Mouse (Mus musculus): ENCODE data around the gene Srsf5. TPM values are rescaled to one million over a fixed set of nuclear protein-coding genes. Genes with fewer than 3 reads are reported as not detected.

Srsf5 gene
- polyA plus RNA-seq, 1 experiment = 888 TPM

- no peak for DNase-seq (ENCODE audit: extremely low spot score in 1 of 2, low spot score in 1 of 2)
Measured at GRCm38 (mm10) chr12:80993773-80994172, 48.5 kb downstream of the Srsf5 start.

DNA sequence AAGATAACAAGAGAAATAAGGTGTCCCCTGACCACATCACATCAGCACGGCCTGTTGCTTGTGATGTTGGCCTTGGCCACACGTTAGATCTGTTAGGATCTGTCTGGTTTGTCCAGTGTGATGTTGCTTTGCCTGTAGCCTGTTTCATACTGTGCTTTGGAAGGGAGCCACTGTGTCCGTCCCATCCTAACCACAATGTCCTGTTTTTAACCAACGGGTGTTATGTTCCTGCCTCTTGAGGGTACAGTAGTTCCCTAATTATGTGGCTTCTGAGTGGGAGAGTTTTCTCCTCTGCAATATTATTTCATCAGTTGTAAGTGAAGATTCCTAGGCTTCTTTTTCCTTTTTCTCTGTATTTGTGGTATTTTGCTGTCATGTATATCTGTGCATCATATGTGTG is 50.0 kb downstream of the Srsf5 start:
- no peak for DNase-seq (ENCODE audit: extremely low spot score in 1 of 2, low spot score in 1 of 2)

- no peak for DNase-seq (ENCODE audit: extremely low spot score in 1 of 2, low spot score in 1 of 2)
Measured at GRCm38 (mm10) chr12:80997652-80998051, 52.3 kb downstream of the Srsf5 start.

DNA sequence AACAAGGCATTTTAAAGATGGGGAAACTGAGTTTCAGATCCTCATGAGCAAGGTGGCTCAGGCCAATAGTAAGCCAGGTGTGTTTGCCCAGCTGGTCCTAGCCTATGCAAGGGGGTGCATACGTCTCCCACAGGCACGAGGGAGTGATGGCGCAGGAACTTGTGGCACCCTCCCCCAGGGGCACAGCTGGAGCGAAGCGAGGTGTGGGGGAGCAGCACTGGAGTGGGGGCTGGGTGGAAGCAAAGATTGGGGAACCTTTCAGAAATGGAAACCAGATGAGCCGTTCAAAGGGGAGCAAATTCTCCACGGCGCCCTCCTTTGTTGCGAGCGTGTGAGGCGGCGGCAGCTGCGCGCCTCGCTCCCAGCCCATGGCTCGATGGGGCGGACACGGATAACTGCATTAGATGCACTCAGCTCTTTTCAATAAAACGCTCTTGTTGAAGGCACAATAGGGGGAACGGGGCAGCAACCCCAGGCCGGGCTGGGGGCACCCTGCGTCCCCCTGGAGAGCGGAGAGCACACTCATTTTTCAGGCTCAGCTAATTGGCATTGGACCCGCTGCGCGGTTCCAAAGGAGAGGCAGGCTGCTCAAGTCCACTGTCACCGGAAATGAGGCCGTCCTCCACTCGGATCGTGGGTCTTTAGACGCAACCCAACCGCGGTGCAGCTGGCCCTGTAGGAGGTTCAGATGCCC is 53.4 kb downstream of the Srsf5 start:
- no peak for DNase-seq (ENCODE audit: extremely low spot score in 1 of 2, low spot score in 1 of 2)

Other genes starting within 250 kb of the Srsf5 start
- 5.3 and 6.3 TPM in 2 replicates for gene Ccdc177, start 184.8 kb upstream of the Srsf5 start, polyA plus RNA-seq (2012; rRNA removed)
- gene Susd6, start 155.0 kb upstream of the Srsf5 start, polyA plus RNA-seq (2012; rRNA removed) = 20.7 and 22.9 TPM in 2 replicates
- gene Slc10a1, start 23.2 kb downstream of the Srsf5 start, polyA plus RNA-seq (2012; rRNA removed) = not detected in 2 replicates
- gene Smoc1, start 81.3 kb downstream of the Srsf5 start, polyA plus RNA-seq (2012; rRNA removed) = 24.3 and 26.2 TPM in 2 replicates

Data from frontal cortex, adult 2 months (tissue).